Mouse (Mus musculus) forebrain, embryonic 16.5 days (tissue): ENCODE measurements around the gene Gm47995. TPM values are rescaled to one million over a fixed set of nuclear protein-coding genes. Genes with fewer than 3 reads are reported as not detected.

ENCODE experiments used
- ATAC-seq: fragments of 200-750 bp; cut with Nextera tagmentation; 2 replicates; pipeline ENCODE4 v1.8.0; 2017; ENCODE audit warnings: mild to moderate bottlenecking, moderate library complexity
- H3K27ac ChIP-seq: fragments of 300-500 bp; sonication (generic); 2 replicates; pipeline ENCODE4 v1.5.1; 2014; ENCODE audit warnings: low read length, control low read depth
- H3K27me3 ChIP-seq: fragments of 300-500 bp; sonication (generic); replicated peaks from 2 replicates; pipeline ENCODE4 v1.6.1; 2014; ENCODE audit warnings: low read length; ENCODE audit not compliant: control insufficient read depth, insufficient read depth
- H3K36me3 ChIP-seq: fragments of 300-500 bp; sonication (generic); 2 replicates; pipeline ENCODE4 v1.6.1; 2014; ENCODE audit not compliant: control insufficient read depth, insufficient read depth
- H3K4me1 ChIP-seq: fragments of 300-500 bp; sonication (generic); replicated peaks from 2 replicates; pipeline ENCODE4 v1.6.1; 2014; ENCODE audit warnings: low read length; ENCODE audit not compliant: control insufficient read depth, insufficient read depth
- H3K4me2 ChIP-seq: fragments of 300-500 bp; sonication (generic); 2 replicates; pipeline ENCODE4 v1.6.1; 2014; ENCODE audit warnings: mild to moderate bottlenecking, low read length, control low read depth
- H3K4me3 ChIP-seq: fragments of 300-500 bp; sonication (generic); replicated peaks from 2 replicates; pipeline ENCODE4 v1.5.1; 2014; ENCODE audit warnings: mild to moderate bottlenecking, low read length, control low read depth
- H3K9ac ChIP-seq: fragments of 300-500 bp; sonication (generic); replicated peaks from 2 replicates; pipeline ENCODE4 v1.6.1; 2014; ENCODE audit warnings: low read depth, low read length, control low read depth
- H3K9me3 ChIP-seq: fragments of 300-500 bp; sonication (generic); 2 replicates; pipeline ENCODE4 v1.6.1; 2016; ENCODE audit warnings: low read length; ENCODE audit not compliant: control insufficient read depth
- WGBS: fragments of 180-500 bp; shearing (Covaris S2); extraction: QIAGEN DNeasy Blood & Tissue Kit; methylation state at CpG from one replicate; pipeline ENCODE4 v1.1.7; 2014; 5-methylcytosine and 5-hydroxymethylcytosine counted together
- polyA plus RNA-seq: library from polyadenylated mRNA; unstranded; fragments of >200 nt; fragmentation: Nextera tagmentation; extraction: Ambion mirVana; gene quantifications from 2 replicates; pipeline ENCODE4 v1.2.1, GENCODE M21; 2015

Gene Gm47995
- polyA plus RNA-seq, 1 experiment from 2014 or later = not detected

- H3K9me3 ChIP-seq = no peaks in the 10 kb centered on the region
- H3K27me3 ChIP-seq = no peaks in the 10 kb centered on the region
- 15% methylated on average over 8 of the region's 8 CpGs for WGBS
- ATAC-seq = no peak
- peaks cover 12% of the 10 kb centered on the region for H3K4me1 ChIP-seq
- no peaks in the 10 kb centered on the region for H3K36me3 ChIP-seq
- no peak overlapping the region for H3K4me2 ChIP-seq
- H3K27ac ChIP-seq = no peak overlapping the region
- no peak overlapping the region for H3K9ac ChIP-seq
- no peak overlapping the region for H3K4me3 ChIP-seq
Measured at GRCm38 (mm10) chr1:151166031-151166430, 32.2 kb upstream of the Gm47995 start.

- 5% methylated on average over 12 of the region's 12 CpGs for WGBS
- Histone ChIP-seq H3K4me1 (peaks cover 13% of the 10 kb centered on the region), H3K9ac (no peak overlapping the region), H3K4me2 (no peak overlapping the region), H3K27me3 (no peaks in the 10 kb centered on the region), H3K9me3 (no peaks in the 10 kb centered on the region), H3K4me3 (no peak overlapping the region), H3K36me3 (no peaks in the 10 kb centered on the region), H3K27ac (no peak overlapping the region)
- ATAC-seq = peak; percentile 54
Measured at GRCm38 (mm10) chr1:151167297-151168047, 30.8 kb upstream of the Gm47995 start.

DNA sequence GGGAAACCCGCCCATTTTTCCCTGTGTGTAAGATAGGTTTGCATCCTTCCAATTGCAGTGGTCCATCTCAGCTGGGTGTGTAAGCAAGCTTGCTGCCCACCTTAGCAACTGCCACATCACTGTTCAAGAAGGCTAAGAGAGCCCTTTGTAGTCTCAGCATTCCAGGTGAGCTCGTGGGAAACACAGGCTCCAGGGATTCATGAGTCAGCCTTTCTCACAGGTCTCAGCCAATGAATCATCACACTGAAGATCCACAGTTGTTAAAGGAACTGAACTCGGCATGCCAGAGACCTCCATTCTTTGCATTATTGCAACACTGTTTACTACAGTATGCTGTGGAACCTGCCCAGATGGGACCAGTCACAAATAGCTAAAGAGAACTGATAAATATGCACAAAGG lies 29.6 kb upstream of the Gm47995 start:
- Histone ChIP-seq H3K27me3 (no peaks in the 10 kb centered on the region), H3K27ac (no peak overlapping the region), H3K4me3 (no peak overlapping the region), H3K9ac (no peak overlapping the region), H3K9me3 (no peaks in the 10 kb centered on the region), H3K4me2 (no peak overlapping the region), H3K4me1 (peaks cover 13% of the 10 kb centered on the region), H3K36me3 (no peaks in the 10 kb centered on the region)
- WGBS = 70% methylated on average over 3 of the region's 3 CpGs
- no peak for ATAC-seq

DNA sequence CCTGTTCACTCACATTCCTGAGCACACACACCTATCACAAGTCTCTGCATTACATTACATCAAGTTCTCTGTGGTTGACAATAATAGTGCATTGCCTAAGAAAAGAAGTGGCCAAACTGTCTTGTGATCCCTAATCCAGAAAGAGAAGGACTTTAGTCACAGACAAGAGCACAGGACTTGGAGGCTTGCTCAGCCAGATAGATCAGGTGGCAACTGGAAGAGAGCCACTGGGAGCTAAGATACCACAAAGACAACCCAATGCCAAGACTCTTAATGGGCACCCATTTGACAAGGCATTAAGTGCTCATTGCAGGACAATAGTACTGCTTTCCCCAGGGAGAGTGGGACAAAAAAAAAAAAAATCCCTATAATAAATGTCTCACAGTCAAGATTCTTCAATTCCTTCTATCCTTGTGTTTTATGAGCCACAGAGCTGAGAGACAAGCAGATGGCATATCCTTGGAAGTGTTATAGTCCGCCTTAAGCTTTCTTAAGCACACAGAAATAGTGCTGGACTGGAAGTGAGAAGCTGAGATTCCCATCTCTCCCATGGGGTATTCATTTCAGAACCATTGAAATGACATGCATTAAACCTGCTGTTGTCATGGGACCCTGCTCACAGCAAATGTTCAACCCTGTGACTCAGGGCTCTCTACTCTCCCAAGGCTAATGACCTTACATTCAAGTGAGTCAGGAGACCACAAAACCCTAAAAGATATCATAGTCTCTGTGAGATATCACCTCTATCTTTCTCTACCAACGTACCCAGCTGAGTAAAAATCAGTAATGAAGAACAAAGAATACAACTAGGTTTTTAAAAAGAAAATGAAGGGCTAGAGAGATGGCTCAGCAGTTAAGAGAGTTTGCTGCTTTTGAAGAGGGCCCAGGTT lies 26.4 kb upstream of the Gm47995 start:
- H3K4me3 ChIP-seq = no peak overlapping the region
- no peaks in the 10 kb centered on the region for H3K9me3 ChIP-seq
- H3K27me3 ChIP-seq = no peaks in the 10 kb centered on the region
- 70% methylated on average over 2 of the region's 2 CpGs for WGBS
- no peak overlapping the region for H3K4me2 ChIP-seq
- H3K4me1 ChIP-seq = peaks cover 10% of the 10 kb centered on the region
- no peak overlapping the region for H3K9ac ChIP-seq
- ATAC-seq = no peak; the same call in 1 of the 2 replicates
- no peaks in the 10 kb centered on the region for H3K36me3 ChIP-seq
- H3K27ac ChIP-seq = no peak overlapping the region

GRCm38 (mm10) chr1:151177030-151177936 lies 21.0 kb upstream of the Gm47995 start:
- H3K9ac ChIP-seq = no peak overlapping the region
- no peaks in the 10 kb centered on the region for H3K27me3 ChIP-seq
- no peak overlapping the region for H3K27ac ChIP-seq
- 0 out of 2 replicates have a peak overlapping the region, but pooled peaks have one; percentile 3 for H3K4me3 ChIP-seq
- H3K4me2 ChIP-seq = peak overlapping the region; percentile 12
- no peaks in the 10 kb centered on the region for H3K36me3 ChIP-seq
- no peaks in the 10 kb centered on the region for H3K9me3 ChIP-seq
- 0 out of 2 replicates have a peak, but pooled peaks cover 5% of the 10 kb centered on the region for H3K4me1 ChIP-seq
- WGBS = 8% methylated on average over 10 of the region's 10 CpGs
- ATAC-seq = peak; percentile 71

- no peak overlapping the region for H3K9ac ChIP-seq
- H3K27me3 ChIP-seq = no peaks in the 10 kb centered on the region
- H3K36me3 ChIP-seq = no peaks in the 10 kb centered on the region
- ATAC-seq = peak; percentile 15; the same call in 1 of the 2 replicates
- no peaks in the 10 kb centered on the region for H3K9me3 ChIP-seq
- 0 out of 2 replicates have a peak, but pooled peaks cover 5% of the 10 kb centered on the region for H3K4me1 ChIP-seq
- no peak overlapping the region for H3K27ac ChIP-seq
- peak overlapping the region; percentile 12 for H3K4me2 ChIP-seq
- H3K4me3 ChIP-seq = 0 out of 2 replicates have a peak overlapping the region, but pooled peaks have one; percentile 3
- WGBS = 6% methylated on average over 4 of the region's 4 CpGs
Measured at GRCm38 (mm10) chr1:151177937-151178271, 20.3 kb upstream of the Gm47995 start.

DNA sequence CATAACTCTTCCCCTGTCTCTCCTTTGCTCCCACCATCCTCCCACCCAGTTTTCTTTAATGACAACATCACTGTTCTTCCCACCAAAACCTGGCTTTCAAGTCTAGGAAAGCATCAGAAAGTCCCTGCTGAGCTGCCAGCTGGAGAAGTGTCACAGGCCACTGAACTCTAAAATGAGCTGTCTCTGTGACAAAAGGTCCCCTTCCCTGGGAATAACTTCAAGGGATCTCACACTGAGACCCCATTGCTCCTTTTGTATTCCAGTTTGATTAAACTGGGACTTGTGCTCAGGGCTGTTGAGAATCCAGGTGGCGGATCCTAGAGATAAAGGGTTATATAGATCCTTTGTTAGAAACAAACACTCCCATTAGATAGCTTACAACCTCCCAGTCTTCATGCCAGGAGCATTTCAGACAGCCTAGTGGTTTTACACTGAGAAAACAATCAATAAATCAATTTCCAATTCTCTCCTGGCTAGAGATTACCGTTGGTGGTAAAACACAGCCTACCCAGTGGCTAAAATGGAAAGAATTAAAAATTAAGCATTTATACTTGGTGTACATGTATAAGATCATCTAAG lies 19.7 kb upstream of the Gm47995 start:
- Histone ChIP-seq H3K27ac (no peak overlapping the region), H3K4me3 (no peak overlapping the region), H3K4me1 (0 out of 2 replicates have a peak, but pooled peaks cover 5% of the 10 kb centered on the region), H3K27me3 (no peaks in the 10 kb centered on the region), H3K36me3 (no peaks in the 10 kb centered on the region), H3K9me3 (no peaks in the 10 kb centered on the region), H3K4me2 (no peak overlapping the region), H3K9ac (no peak overlapping the region)
- ATAC-seq = no peak
- WGBS = 21% methylated on average over 2 of the region's 2 CpGs

DNA sequence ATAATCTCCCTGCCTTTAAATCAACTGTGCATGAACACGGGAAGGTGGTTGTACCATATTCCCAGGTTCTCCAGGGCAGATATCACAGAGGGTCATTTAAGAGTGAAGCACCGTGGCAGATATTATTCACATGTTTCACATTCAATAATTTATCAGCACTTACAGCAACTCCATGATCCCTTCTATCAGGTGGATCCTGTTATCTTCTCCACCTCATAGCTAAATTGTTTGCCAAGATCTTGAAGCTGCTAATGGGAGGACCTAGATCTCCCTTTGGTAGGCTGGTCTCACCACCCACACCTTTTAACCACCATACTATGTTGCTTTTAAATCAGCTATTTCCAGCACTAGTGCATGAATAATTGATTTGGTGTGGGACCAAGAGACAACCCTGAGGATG lies 18.1 kb upstream of the Gm47995 start:
- ATAC-seq = no peak
- Histone ChIP-seq H3K4me2 (no peak overlapping the region), H3K27ac (no peak overlapping the region), H3K9ac (no peak overlapping the region), H3K27me3 (no peaks in the 10 kb centered on the region), H3K4me3 (no peak overlapping the region), H3K36me3 (no peaks in the 10 kb centered on the region), H3K4me1 (0 out of 2 replicates have a peak, but pooled peaks cover 5% of the 10 kb centered on the region), H3K9me3 (no peaks in the 10 kb centered on the region)
- 80% methylated on average over 2 of the region's 2 CpGs for WGBS
